27 mouse cellular contexts compared by ENCODE assay signal in genomic region chr2:131757183-131757903, GRCm38 (mm10).
A peak's percentile ranks its signal among the peaks of the same experiment; 100 is the strongest.
DNase-seq lines count a peak whose midpoint lies in the region; ATAC-seq and TF ChIP-seq lines count a peak whose summit lies in the region.
"Had no signal": no experiment of that assay in that cellular context is flagged by ENCODE, and none has a peak within 500 bp of the region (broad histone marks: within the 10 kb centered on the region; RNA-seq: fewer than 3 reads in every experiment).

No protein-coding gene starts in this region.

- ATAC-seq in lung, embryonic 14.5 days (ENCODE audit: insufficient read depth), result no peak
- peak; percentile 73 for ATAC-seq in common myeloid progenitor, adult 5-6 weeks (replicated peaks; ENCODE audit: low read depth, poor library complexity, severe bottlenecking)
- 0 out of 2 replicates have a peak, but pooled peaks have one; percentile 37 for ATAC-seq in megakaryocyte progenitor cell, adult 5-6 weeks (replicated peaks; ENCODE audit: poor library complexity)
- ATAC-seq: forebrain, embryonic 14.5 days; intestine, postnatal 0 days; Patski had no signal

- no peak overlapping the region for H3K9ac ChIP-seq in lung, embryonic 14.5 days
- H3K9ac ChIP-seq: heart, embryonic 12.5 days; heart, embryonic 15.5 days; hindbrain, embryonic 12.5 days; hindbrain, embryonic 15.5 days had no signal

- 48% methylated on average over 7 of the region's 7 CpGs for WGBS in lung, embryonic 14.5 days

- H3K4me3 ChIP-seq in lung, embryonic 14.5 days (ENCODE audit: low read depth, low read length), result no peak overlapping the region
- H3K4me3 ChIP-seq: heart, embryonic 12.5 days; heart, embryonic 15.5 days; hindbrain, embryonic 12.5 days; hindbrain, embryonic 15.5 days had no signal

- no peaks in the 10 kb centered on the region for H3K9me3 ChIP-seq in lung, embryonic 14.5 days (ENCODE audit: low read depth, low read length)
- H3K9me3 ChIP-seq: G1E; heart, embryonic 12.5 days; heart, embryonic 15.5 days; hindbrain, embryonic 12.5 days; hindbrain, embryonic 15.5 days had no signal

- TF ChIP-seq CTCF in lung, embryonic 14.5 days (IDR thresholded peaks at IDR 0.05; ENCODE audit: low read depth), result no peak

- no peaks in the 10 kb centered on the region for H3K36me3 ChIP-seq in lung, embryonic 14.5 days (ENCODE audit: insufficient read depth)
- H3K36me3 ChIP-seq: G1E; heart, embryonic 12.5 days; heart, embryonic 15.5 days; hindbrain, embryonic 12.5 days; hindbrain, embryonic 15.5 days had no signal

- H3K27ac ChIP-seq in lung, embryonic 14.5 days (ENCODE audit: low read depth), result no peak overlapping the region
- H3K27ac ChIP-seq: heart, embryonic 15.5 days; hindbrain, embryonic 12.5 days; hindbrain, embryonic 15.5 days had no signal

- DNase-seq in adrenal gland, postnatal 10 days, result peak; percentile 19
- DNase-seq in adrenal gland, adult 8-10 months, result no peak
- DNase-seq in lung, embryonic 14.5 days, result peak; percentile 26
- no peak for DNase-seq in lung, postnatal 4 days
- no peak for DNase-seq in frontal cortex, postnatal 14 days (ENCODE audit: low spot score in 2 of 2)
- no peak for DNase-seq in embryo, embryonic 10 days (ENCODE audit: low spot score)
- DNase-seq: adrenal gland, postnatal 25 days; B cell, adult 2 months; cerebellum, adult 18-20 months; cerebellum, adult 9-10 months; cerebellum, postnatal 25 days; gastrocnemius, postnatal 10 days; gastrocnemius, postnatal 36 days; heart, adult 18-20 months; heart, postnatal 10 days; heart, postnatal 4 days; kidney, adult 2 months had no signal

- H3K27me3 ChIP-seq in lung, embryonic 14.5 days (ENCODE audit: insufficient read depth, low read length), result no peaks in the 10 kb centered on the region
- H3K27me3 ChIP-seq: heart, embryonic 15.5 days; hindbrain, embryonic 12.5 days; hindbrain, embryonic 15.5 days; Patski had no signal

- H3K4me1 ChIP-seq in lung, embryonic 14.5 days (ENCODE audit: insufficient read depth), result no peaks in the 10 kb centered on the region
- H3K4me1 ChIP-seq: heart, embryonic 15.5 days; hindbrain, embryonic 12.5 days; hindbrain, embryonic 15.5 days had no signal

- H3K4me2 ChIP-seq in lung, embryonic 14.5 days, result no peak overlapping the region
- H3K4me2 ChIP-seq: heart, embryonic 12.5 days; heart, embryonic 15.5 days; hindbrain, embryonic 12.5 days; hindbrain, embryonic 15.5 days had no signal

Comparison
In these comparisons a context has a peak if more than half of its experiments do, and no peak if none do; other contexts are left out.
1. DNase-seq: peak in adrenal gland, postnatal 10 days (single experiment) and lung, embryonic 14.5 days (single experiment); none in adrenal gland, adult 8-10 months (single experiment), lung, postnatal 4 days (0 of 2), frontal cortex, postnatal 14 days (0 of 2) and embryo, embryonic 10 days (single experiment).